Mouse (Mus musculus) MEL (cell line): ENCODE data around the gene Ammecr1. TPM values are rescaled to one million over a fixed set of nuclear protein-coding genes. Genes with fewer than 3 reads are reported as not detected.

Source experiments
- DNase-seq: peaks from one replicate; pipeline ENCODE4 v3.0.0; 2011; ENCODE audit warnings: low read depth, low spot score
- H3K27ac ChIP-seq: 2 replicates; pipeline ENCODE4 v1.5.1; 2012; ENCODE audit warnings: low read depth, mild to moderate bottlenecking, control low read depth, low read length, moderate library complexity; ENCODE audit not compliant: control insufficient read depth
- H3K27me3 ChIP-seq, 2 experiments: fragments of 150-350 bp in 1 of 2; sonication (generic) in 1 of 2; 2 replicates each; pipeline ENCODE4 v1.6.1; 2012; ENCODE audit warnings: low read length in 2 of 2, mild to moderate bottlenecking in 2 of 2, improper control_type of control experiment in 1 of 2, moderate library complexity in 1 of 2; ENCODE audit not compliant: insufficient read depth in 2 of 2, control insufficient read depth in 1 of 2
- H3K36me3 ChIP-seq, 2 experiments: 2 replicates each; pipeline ENCODE4 v1.6.1; 2012 to 2014; ENCODE audit warnings: low read length in 2 of 2, improper control_type of control experiment in 1 of 2, inconsistent platforms in 1 of 2, mild to moderate bottlenecking in 1 of 2; ENCODE audit not compliant: insufficient read depth in 2 of 2, control insufficient read depth in 1 of 2
- H3K4me1 ChIP-seq, 2 experiments: fragments of 150-350 bp in 1 of 2; sonication (generic) in 1 of 2; 2 replicates each; pipeline ENCODE4 v1.6.1; 2012; ENCODE audit warnings: low read length in 2 of 2, improper control_type of control experiment in 1 of 2, mild to moderate bottlenecking in 1 of 2; ENCODE audit not compliant: insufficient read depth in 2 of 2, control insufficient read depth in 1 of 2
- H3K4me3 ChIP-seq, 2 experiments: fragments of 150-350 bp in 1 of 2; sonication (generic) in 1 of 2; 2 replicates each; pipeline ENCODE4 v1.5.1; 2012; ENCODE audit warnings: low read depth in 2 of 2, low read length in 2 of 2, mild to moderate bottlenecking in 2 of 2, moderate library complexity in 2 of 2, control low read depth in 1 of 2, improper control_type of control experiment in 1 of 2; ENCODE audit not compliant: control insufficient read depth in 1 of 2, insufficient read depth in 1 of 2
- H3K79me2 ChIP-seq: 2 replicates; pipeline ENCODE4 v1.6.1; 2012; ENCODE audit warnings: mild to moderate bottlenecking, low read length, moderate library complexity; ENCODE audit not compliant: control insufficient read depth, poor library complexity, insufficient read depth
- H3K9ac ChIP-seq: 2 replicates; pipeline ENCODE4 v1.6.1; 2012; ENCODE audit warnings: low read depth, mild to moderate bottlenecking, control low read depth, low read length, moderate library complexity; ENCODE audit not compliant: control insufficient read depth, poor library complexity, severe bottlenecking
- H3K9me3 ChIP-seq: fragments of 150-350 bp; sonication (generic); replicated peaks from 2 replicates; pipeline ENCODE4 v1.6.1; 2012; ENCODE audit warnings: mild to moderate bottlenecking, low read length, improper control_type of control experiment, moderate library complexity; ENCODE audit not compliant: insufficient read depth
- BHLHE40 ChIP-seq: IDR thresholded peaks from 2 replicates; pipeline ENCODE4 v1.6.1; 2012; ENCODE audit warnings: low read depth, mild to moderate bottlenecking, inconsistent platforms, low read length, improper control_type of control experiment, borderline replicate concordance
- CHD1 ChIP-seq: IDR thresholded peaks from 2 replicates; pipeline ENCODE4 v1.6.1; 2012; ENCODE audit warnings: low read depth, mild to moderate bottlenecking, inconsistent platforms, low read length, improper control_type of control experiment
- CTCF ChIP-seq, 3 experiments: IDR thresholded peaks in 2 of 3; conservative IDR thresholded peaks in 1 of 3; 2 replicates each; pipeline ENCODE4 v1.5.1; 2011 to 2012; ENCODE audit warnings: low read length in 3 of 3, low read depth in 2 of 3, mild to moderate bottlenecking in 2 of 3, improper control_type of control experiment in 1 of 3, inconsistent platforms in 1 of 3, mixed read lengths in 1 of 3, moderate library complexity in 1 of 3; ENCODE audit not compliant: control insufficient read depth in 1 of 3, insufficient read depth in 1 of 3, poor library complexity in 1 of 3, severe bottlenecking in 1 of 3
- E2F4 ChIP-seq: IDR thresholded peaks from 2 replicates; pipeline ENCODE4 v1.6.1; 2011; ENCODE audit warnings: low read depth, low read length, improper control_type of control experiment, borderline replicate concordance
- ETS1 ChIP-seq: IDR thresholded peaks from 2 replicates; pipeline ENCODE4 v1.6.1; 2012; ENCODE audit warnings: low read depth, mild to moderate bottlenecking, inconsistent platforms, low read length, improper control_type of control experiment, moderate library complexity
- GABPA ChIP-seq: IDR thresholded peaks from 2 replicates; pipeline ENCODE4 v1.6.1; 2012; ENCODE audit warnings: low read depth, mild to moderate bottlenecking, inconsistent platforms, low read length, improper control_type of control experiment, moderate library complexity
- GATA1 ChIP-seq: IDR thresholded peaks from 2 replicates; pipeline ENCODE4 v1.6.1; 2011; ENCODE audit warnings: low read depth, low read length, improper control_type of control experiment
- HCFC1 ChIP-seq: IDR thresholded peaks from 2 replicates; pipeline ENCODE4 v1.6.1; 2012; ENCODE audit warnings: low read depth, mild to moderate bottlenecking, inconsistent platforms, low read length, improper control_type of control experiment, moderate library complexity
- JUND ChIP-seq: IDR thresholded peaks from 2 replicates; pipeline ENCODE4 v1.6.1; 2011; ENCODE audit warnings: low read depth, mild to moderate bottlenecking, improper control_type of control experiment, low read length
- KAT2A ChIP-seq: conservative IDR thresholded peaks from 2 replicates; pipeline ENCODE4 v1.6.1; 2012; ENCODE audit warnings: low read depth, low read length, improper control_type of control experiment, inconsistent platforms
- MAFK ChIP-seq: IDR thresholded peaks from 2 replicates; pipeline ENCODE4 v1.6.1; 2011; ENCODE audit warnings: low read depth, mild to moderate bottlenecking, low read length, improper control_type of control experiment, borderline replicate concordance
- MAZ ChIP-seq: IDR thresholded peaks from 2 replicates; pipeline ENCODE4 v1.6.1; 2012; ENCODE audit warnings: low read depth, mild to moderate bottlenecking, inconsistent platforms, low read length, improper control_type of control experiment
- MEF2A ChIP-seq: IDR thresholded peaks from 2 replicates; pipeline ENCODE4 v1.6.1; 2014; ENCODE audit warnings: low read depth, mild to moderate bottlenecking, inconsistent platforms, low read length, improper control_type of control experiment; ENCODE audit not compliant: poor library complexity, insufficient replicate concordance, severe bottlenecking; ENCODE audit errors: extremely low read depth
- MYC ChIP-seq: IDR thresholded peaks from 2 replicates; pipeline ENCODE4 v1.6.1; 2011; ENCODE audit warnings: low read depth, mild to moderate bottlenecking, low read length, improper control_type of control experiment, moderate library complexity
- POLR2A ChIP-seq, 2 experiments: IDR thresholded peaks; 2 replicates each; pipeline ENCODE4 v1.6.1; 2011 to 2012; ENCODE audit warnings: low read length in 2 of 2, mild to moderate bottlenecking in 2 of 2, control low read depth in 1 of 2, improper control_type of control experiment in 1 of 2, low read depth in 1 of 2, moderate library complexity in 1 of 2; ENCODE audit not compliant: control insufficient read depth in 1 of 2, insufficient read depth in 1 of 2, poor library complexity in 1 of 2
- POLR2AphosphoS2 ChIP-seq: IDR thresholded peaks from 2 replicates; pipeline ENCODE4 v1.6.1; 2011; ENCODE audit warnings: low read length, improper control_type of control experiment
- POLR2AphosphoS5 ChIP-seq: IDR thresholded peaks from 2 replicates; pipeline ENCODE4 v1.6.1; 2012; ENCODE audit warnings: low read depth, borderline replicate concordance, mild to moderate bottlenecking, inconsistent platforms, low read length, moderate library complexity, mixed read lengths
- RAD21 ChIP-seq: IDR thresholded peaks from 2 replicates; pipeline ENCODE4 v1.6.1; 2011; ENCODE audit warnings: mild to moderate bottlenecking, low read depth, low read length, improper control_type of control experiment
- RCOR1 ChIP-seq: IDR thresholded peaks from 2 replicates; pipeline ENCODE4 v1.6.1; 2012; ENCODE audit warnings: low read depth, mild to moderate bottlenecking, inconsistent platforms, low read length, improper control_type of control experiment
- SMC3 ChIP-seq: IDR thresholded peaks from 2 replicates; pipeline ENCODE4 v1.6.1; 2011; ENCODE audit warnings: low read depth, low read length, improper control_type of control experiment
- TBP ChIP-seq: IDR thresholded peaks from 2 replicates; pipeline ENCODE4 v1.8.0; 2011; ENCODE audit warnings: low read depth, low read length, improper control_type of control experiment
- ZC3H11A ChIP-seq: IDR thresholded peaks from 2 replicates; pipeline ENCODE4 v1.6.1; 2012; ENCODE audit warnings: low read depth, mild to moderate bottlenecking, inconsistent platforms, low read length, improper control_type of control experiment
- ZMIZ1 ChIP-seq: IDR thresholded peaks from 2 replicates; pipeline ENCODE4 v1.6.1; 2012; ENCODE audit warnings: low read depth, mild to moderate bottlenecking, inconsistent platforms, low read length, improper control_type of control experiment, moderate library complexity
- polyA plus RNA-seq, 2 experiments: library from polyadenylated mRNA; stranded (reverse) in 1 of 2; unstranded in 1 of 2; fragments of >175 nt in 1 of 2; fragments of >200 nt in 1 of 2; gene quantifications; 2 replicates each; pipeline versions ENCODE4 v1.2.1 to v1.2.4; 2012; ENCODE audit warnings: low replicate concordance in 2 of 2, low read depth in 1 of 2; ENCODE audit not compliant: insufficient read length in 2 of 2, insufficient read depth in 1 of 2, missing spikeins in 1 of 2
- total RNA-seq: library from RNA; depleted of rRNA; stranded (reverse); fragments of 300-350 nt; gene quantifications from 2 replicates; pipeline ENCODE4 v1.2.3, GENCODE M21; 2012

Gene Ammecr1
- total and polyA plus RNA-seq, 3 experiments, result 15.1 to 62.1 (median 23.6) TPM

DNA sequence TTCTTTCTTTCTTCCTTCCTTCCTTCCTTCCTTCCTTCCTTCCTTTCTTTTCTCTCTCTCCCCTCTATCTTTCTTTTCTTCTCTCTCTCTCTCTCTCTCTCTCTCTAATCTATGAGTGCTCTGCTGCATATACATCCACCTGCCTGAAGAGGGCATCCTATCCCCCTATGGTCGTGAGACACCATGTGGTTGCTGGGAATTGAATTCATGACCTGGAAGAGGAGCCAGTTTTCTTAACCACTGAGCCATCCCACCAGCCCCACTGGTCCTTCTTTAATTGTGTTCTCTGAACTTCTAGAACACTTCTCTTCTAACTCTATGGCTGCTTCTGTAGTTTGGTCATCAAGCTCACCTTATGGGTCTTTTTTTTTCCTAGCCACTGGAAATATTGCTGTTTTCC, 138.9 kb downstream of the Ammecr1 start:
- no peak overlapping the region for H3K27ac ChIP-seq
- TF ChIP-seq RAD21, result peak; percentile 22
- TF ChIP-seq ZC3H11A, result no peak
- no peak for TF ChIP-seq KAT2A
- TF ChIP-seq ETS1, result no peak
- TF ChIP-seq SMC3, result peak; percentile 58
- no peak for TF ChIP-seq BHLHE40
- no peak for TF ChIP-seq TBP
- peak; percentile 25 to 55 (median 44); a peak in 5 of 6 replicates for TF ChIP-seq CTCF (IDR thresholded peaks at IDR 0.05 in 2 of 3, conservative IDR thresholded peaks at IDR 0.05 in 1 of 3; ENCODE audit: control insufficient read depth in 1 of 3, insufficient read depth in 1 of 3, low read depth in 2 of 3, low read length in 3 of 3, poor library complexity in 1 of 3, severe bottlenecking in 1 of 3)
- H3K9ac ChIP-seq, result no peak overlapping the region
- peaks cover 7 to 24% of the 10 kb centered on the region in 2 experiments; a peak in 3 of 4 replicates for H3K4me1 ChIP-seq
- no peak overlapping the region for H3K4me3 ChIP-seq
- H3K36me3 ChIP-seq, result peaks cover 3 to 23% of the 10 kb centered on the region in 2 experiments; a peak in 3 of 4 replicates
- H3K79me2 ChIP-seq, result peaks cover 3% of the 10 kb centered on the region
- H3K27me3 ChIP-seq, result no peaks in the 10 kb centered on the region
- peak; percentile 54 for DNase-seq
- no peaks in the 10 kb centered on the region for H3K9me3 ChIP-seq

DNA sequence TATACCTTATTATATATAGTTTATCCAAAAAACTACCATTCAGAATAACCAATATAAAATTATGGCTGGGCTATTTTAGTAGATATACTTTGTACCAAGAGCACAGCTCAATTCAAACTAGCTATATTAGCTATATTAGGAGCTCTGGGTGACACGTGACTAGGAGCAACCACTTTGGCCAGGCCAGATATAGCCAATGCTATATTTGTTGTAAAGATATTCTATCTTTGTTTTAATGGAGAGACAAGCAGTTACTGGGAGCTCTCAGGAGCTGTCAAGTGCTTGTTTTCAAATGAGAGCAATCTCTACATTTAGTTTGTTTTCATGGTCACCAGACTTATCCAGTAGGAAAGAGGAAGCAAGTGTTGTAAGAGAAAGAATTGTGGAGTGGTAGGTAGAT, 141.2 kb downstream of the Ammecr1 start:
- TF ChIP-seq POLR2A (IDR thresholded peaks at IDR 0.05; ENCODE audit: control insufficient read depth in 1 of 2, insufficient read depth in 1 of 2, low read depth in 1 of 2, low read length in 2 of 2, poor library complexity in 1 of 2) (no peak), E2F4 (no peak), RCOR1 (no peak), GABPA (no peak), MYC (no peak), HCFC1 (no peak)
- Histone ChIP-seq H3K36me3 (peaks cover 0 to 20% of the 10 kb centered on the region in 2 experiments; a peak in 2 of 4 replicates), H3K9ac (no peak overlapping the region), H3K4me1 (peaks cover 7 to 21% of the 10 kb centered on the region in 2 experiments; a peak in 3 of 4 replicates), H3K4me3 (no peak overlapping the region), H3K79me2 (no peaks in the 10 kb centered on the region; the same call in none of the 2 replicates), H3K27ac (no peak overlapping the region), H3K27me3 (no peaks in the 10 kb centered on the region), H3K9me3 (no peaks in the 10 kb centered on the region)
- no peak for DNase-seq

DNA sequence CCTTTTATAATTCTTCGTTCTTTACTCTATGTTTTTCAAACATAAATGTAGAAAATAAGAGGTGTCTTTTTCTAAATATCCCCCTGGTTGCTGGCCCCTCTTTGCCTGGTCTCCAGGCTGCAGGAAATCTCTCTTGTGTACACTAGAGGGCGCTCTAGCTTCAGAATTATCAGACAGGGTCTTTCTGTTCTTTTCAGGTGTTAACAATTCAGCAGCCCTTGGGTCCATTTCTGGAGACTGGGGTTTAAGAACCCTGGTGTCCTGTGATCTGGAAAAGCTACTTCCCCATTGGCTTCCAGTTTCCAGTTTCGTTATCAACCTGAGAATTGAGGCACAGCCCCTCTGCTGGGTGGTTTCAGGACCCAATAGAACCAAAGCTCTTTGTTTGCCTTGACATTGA, 144.7 kb downstream of the Ammecr1 start:
- Histone ChIP-seq H3K79me2 (no peaks in the 10 kb centered on the region), H3K27ac (no peak overlapping the region), H3K27me3 (no peaks in the 10 kb centered on the region), H3K9ac (no peak overlapping the region), H3K4me3 (no peak overlapping the region), H3K9me3 (no peaks in the 10 kb centered on the region), H3K36me3 (no peaks in the 10 kb centered on the region), H3K4me1 (no peaks in the 10 kb centered on the region)
- peak; percentile 50 for DNase-seq
- TF ChIP-seq SMC3 (peak; percentile 86), JUND (no peak), POLR2AphosphoS2 (no peak), GATA1 (no peak), KAT2A (no peak), MAFK (no peak), CTCF (IDR thresholded peaks at IDR 0.05 in 2 of 3, conservative IDR thresholded peaks at IDR 0.05 in 1 of 3; ENCODE audit: control insufficient read depth in 1 of 3, insufficient read depth in 1 of 3, low read depth in 2 of 3, low read length in 3 of 3, poor library complexity in 1 of 3, severe bottlenecking in 1 of 3) (peak; percentile 59 to 83 (median 61)), E2F4 (no peak), ZMIZ1 (no peak), HCFC1 (no peak), POLR2AphosphoS5 (no peak), ZC3H11A (peak; percentile 81), CHD1 (no peak), RAD21 (peak; percentile 80), BHLHE40 (no peak), MEF2A (no peak), MAZ (no peak)
- TF ChIP-seq, all 39 proteins: peak for 4
